Mouse (Mus musculus): Measurements from ENCODE around the gene Egfl7. TPM values are rescaled to one million over a fixed set of nuclear protein-coding genes. Genes with fewer than 3 reads are reported as not detected.
A peak's percentile ranks its signal among the peaks of the same experiment; 100 is the strongest.

Gene Egfl7
- total and polyA plus RNA-seq, 3 experiments = 102 to 499 (median 111) TPM

- intact Hi-C loops (cut with DNase I) = no loop called here
- peaks cover 5% of the 10 kb centered on the region; the same call in 1 of the 2 replicates for H3K36me3 ChIP-seq (ENCODE audit: control insufficient read depth, insufficient read depth, low read length)
- no peaks in the 10 kb centered on the region; the same call in 1 of the 2 replicates for H3K4me1 ChIP-seq (ENCODE audit: control insufficient read depth, insufficient read depth, low read length)
- no peaks in the 10 kb centered on the region for H3K27me3 ChIP-seq (ENCODE audit: control insufficient read depth, insufficient read depth, low read length)
- H3K9ac ChIP-seq (ENCODE audit: low read depth, low read length) = peak overlapping the region; percentile 86
- H3K4me3 ChIP-seq = peak overlapping the region; percentile 53
- peak in 1 of 2 experiments; percentile 38 for DNase-seq
- H3K79me2 ChIP-seq (replicated peaks; ENCODE audit: control insufficient read depth, insufficient read depth, low read length) = peaks cover 2% of the 10 kb centered on the region; the same call in 1 of the 2 replicates
- peak overlapping the region; percentile 75 for H3K27ac ChIP-seq
- TF ChIP-seq EP300 (IDR thresholded peaks at IDR 0.05; ENCODE audit: insufficient read depth, low read depth, low read length) = no peak
- TF ChIP-seq POLR2A (IDR thresholded peaks at IDR 0.05; ENCODE audit: insufficient read depth, low read depth, low read length) = no peak; the same call in 1 of the 2 replicates
- TF ChIP-seq CTCF (IDR thresholded peaks at IDR 0.05) = no peak
- 29% methylated on average over 4 of the region's 4 CpGs for WGBS
Observed at GRCm38 (mm10) chr2:26588573-26588972, 8.8 kb downstream of the Egfl7 start.

- peak overlapping the region; percentile 75 for H3K27ac ChIP-seq
- H3K79me2 ChIP-seq (replicated peaks; ENCODE audit: control insufficient read depth, insufficient read depth, low read length) = peaks cover 2% of the 10 kb centered on the region; the same call in 1 of the 2 replicates
- 60% methylated on average over 10 of the region's 10 CpGs for WGBS
- H3K4me3 ChIP-seq = peak overlapping the region; percentile 53
- 0 out of 2 replicates have a peak, but pooled peaks have one; percentile 1 for TF ChIP-seq POLR2A (IDR thresholded peaks at IDR 0.05; ENCODE audit: insufficient read depth, low read depth, low read length)
- TF ChIP-seq EP300 (IDR thresholded peaks at IDR 0.05; ENCODE audit: insufficient read depth, low read depth, low read length) = no peak
- H3K27me3 ChIP-seq (ENCODE audit: control insufficient read depth, insufficient read depth, low read length) = no peaks in the 10 kb centered on the region
- DNase-seq = no peak
- peak overlapping the region; percentile 86 for H3K9ac ChIP-seq (ENCODE audit: low read depth, low read length)
- intact Hi-C loops (cut with DNase I) = no loop called here
- peaks cover 5% of the 10 kb centered on the region; the same call in 1 of the 2 replicates for H3K36me3 ChIP-seq (ENCODE audit: control insufficient read depth, insufficient read depth, low read length)
- no peaks in the 10 kb centered on the region; the same call in 1 of the 2 replicates for H3K4me1 ChIP-seq (ENCODE audit: control insufficient read depth, insufficient read depth, low read length)
Observed at GRCm38 (mm10) chr2:26589284-26589683, 9.5 kb downstream of the Egfl7 start.

GRCm38 (mm10) chr2:26590282-26590681, 10.5 kb downstream of the Egfl7 start:
- WGBS = 60% methylated on average over 7 of the region's 7 CpGs
- H3K27me3 ChIP-seq (ENCODE audit: control insufficient read depth, insufficient read depth, low read length) = no peaks in the 10 kb centered on the region
- TF ChIP-seq EP300 (IDR thresholded peaks at IDR 0.05; ENCODE audit: insufficient read depth, low read depth, low read length) = no peak
- no peak for TF ChIP-seq POLR2A (IDR thresholded peaks at IDR 0.05; ENCODE audit: insufficient read depth, low read depth, low read length)
- no peak for TF ChIP-seq CTCF (IDR thresholded peaks at IDR 0.05)
- peak overlapping the region; percentile 86 for H3K9ac ChIP-seq (ENCODE audit: low read depth, low read length)
- intact Hi-C loops (cut with DNase I) = no loop called here
- DNase-seq = peak in 1 of 2 experiments; percentile 38
- no peaks in the 10 kb centered on the region; the same call in 1 of the 2 replicates for H3K4me1 ChIP-seq (ENCODE audit: control insufficient read depth, insufficient read depth, low read length)
- peak overlapping the region; percentile 53 for H3K4me3 ChIP-seq
- peak overlapping the region; percentile 75 for H3K27ac ChIP-seq
- H3K79me2 ChIP-seq (replicated peaks; ENCODE audit: control insufficient read depth, insufficient read depth, low read length) = peaks cover 2% of the 10 kb centered on the region; the same call in 1 of the 2 replicates
- peaks cover 5% of the 10 kb centered on the region; the same call in 1 of the 2 replicates for H3K36me3 ChIP-seq (ENCODE audit: control insufficient read depth, insufficient read depth, low read length)

- no peaks in the 10 kb centered on the region for H3K27me3 ChIP-seq (ENCODE audit: control insufficient read depth, insufficient read depth, low read length)
- peaks cover 5% of the 10 kb centered on the region; the same call in 1 of the 2 replicates for H3K36me3 ChIP-seq (ENCODE audit: control insufficient read depth, insufficient read depth, low read length)
- TF ChIP-seq POLR2A (IDR thresholded peaks at IDR 0.05; ENCODE audit: insufficient read depth, low read depth, low read length) = 0 out of 2 replicates have a peak, but pooled peaks have one; percentile 33
- TF ChIP-seq EP300 (IDR thresholded peaks at IDR 0.05; ENCODE audit: insufficient read depth, low read depth, low read length) = no peak
- peak in 1 of 2 experiments; percentile 45 for DNase-seq
- no peaks in the 10 kb centered on the region; the same call in 1 of the 2 replicates for H3K4me1 ChIP-seq (ENCODE audit: control insufficient read depth, insufficient read depth, low read length)
- peak overlapping the region; percentile 86 for H3K9ac ChIP-seq (ENCODE audit: low read depth, low read length)
- WGBS = 41% methylated on average over 7 of the region's 7 CpGs
- H3K4me3 ChIP-seq = peak overlapping the region; percentile 53
- H3K27ac ChIP-seq = peak overlapping the region; percentile 75
- H3K79me2 ChIP-seq (replicated peaks; ENCODE audit: control insufficient read depth, insufficient read depth, low read length) = no peaks in the 10 kb centered on the region
- intact Hi-C loops (cut with DNase I) = no loop called here
Observed at GRCm38 (mm10) chr2:26590962-26591361, 11.1 kb downstream of the Egfl7 start.

- Histone ChIP-seq H3K36me3 (ENCODE audit: control insufficient read depth, insufficient read depth, low read length) (peaks cover 5% of the 10 kb centered on the region; the same call in 1 of the 2 replicates), H3K9ac (ENCODE audit: low read depth, low read length) (peak overlapping the region; percentile 23), H3K79me2 (replicated peaks; ENCODE audit: control insufficient read depth, insufficient read depth, low read length) (no peaks in the 10 kb centered on the region), H3K4me1 (ENCODE audit: control insufficient read depth, insufficient read depth, low read length) (no peaks in the 10 kb centered on the region; the same call in 1 of the 2 replicates), H3K27ac (peak overlapping the region; percentile 75), H3K4me3 (peak overlapping the region; percentile 53), H3K27me3 (ENCODE audit: control insufficient read depth, insufficient read depth, low read length) (no peaks in the 10 kb centered on the region)
- WGBS = 39% methylated on average over 12 of the region's 12 CpGs
- intact Hi-C loops (cut with DNase I) = no loop called here
- peak in 1 of 2 experiments; percentile 31 for DNase-seq
- TF ChIP-seq EP300 (IDR thresholded peaks at IDR 0.05; ENCODE audit: insufficient read depth, low read depth, low read length) (no peak), POLR2A (IDR thresholded peaks at IDR 0.05; ENCODE audit: insufficient read depth, low read depth, low read length) (no peak), CTCF (IDR thresholded peaks at IDR 0.05) (no peak)
Observed at GRCm38 (mm10) chr2:26591416-26591815, 11.6 kb downstream of the Egfl7 start.
